Mouse (Mus musculus): ENCODE measurements at regions not wholly inside any gene's neighbourhood (a gene's known extent, or its start where the extent isn't known, plus 50 kb on each side); places are given as distances from the start of the nearest gene placed in this dataset.
"Not testable (repeated sequence)": the region's sequence is repeated elsewhere in the genome, so short reads cannot be mapped to it uniquely, and the experiment has no call there.

- TF ChIP-seq CTCF (IDR thresholded peaks at IDR 0.05; ENCODE audit: control insufficient read depth, insufficient read depth, low read length); POLR2A (IDR thresholded peaks at IDR 0.05; ENCODE audit: borderline replicate concordance, control insufficient read depth, low read depth, low read length): not testable (repeated sequence)
Measured at GRCm38 (mm10) chr10:117562850-117563248, 66.5 kb upstream of the Cpm start.

Data from bone marrow, adult 2 months (tissue).